Mouse (Mus musculus): ENCODE results near the gene Kcnj16. TPM values are rescaled to one million over a fixed set of nuclear protein-coding genes. Genes with fewer than 3 reads are reported as not detected.

Kcnj16 gene
- polyA plus RNA-seq, 1 experiment: 0.14 TPM

GRCm38 (mm10) chr11:111009471-111009870 is 41.6 kb downstream of the Kcnj16 start:
- TF ChIP-seq POLR2A (IDR thresholded peaks at IDR 0.05; ENCODE audit: low read depth, low read length) (no peak), CTCF (IDR thresholded peaks at IDR 0.05; ENCODE audit: extremely low read depth, insufficient read length, insufficient replicate concordance, low read depth, low read length) (no peak)
- H3K36me3 ChIP-seq (ENCODE audit: control insufficient read depth, insufficient read depth, low read length): no peaks in the 10 kb centered on the region
- no peaks in the 10 kb centered on the region for H3K27me3 ChIP-seq (ENCODE audit: control insufficient read depth, insufficient read depth, low read length)
- no peak overlapping the region for H3K27ac ChIP-seq (ENCODE audit: insufficient read depth, low read depth, low read length)
- H3K4me1 ChIP-seq (ENCODE audit: control insufficient read depth, insufficient read depth, insufficient read length, low read length): no peaks in the 10 kb centered on the region
- 64% methylated on average over 3 of the region's 3 CpGs for WGBS
- no peak overlapping the region for H3K4me3 ChIP-seq (ENCODE audit: low read depth, low read length)

DNA sequence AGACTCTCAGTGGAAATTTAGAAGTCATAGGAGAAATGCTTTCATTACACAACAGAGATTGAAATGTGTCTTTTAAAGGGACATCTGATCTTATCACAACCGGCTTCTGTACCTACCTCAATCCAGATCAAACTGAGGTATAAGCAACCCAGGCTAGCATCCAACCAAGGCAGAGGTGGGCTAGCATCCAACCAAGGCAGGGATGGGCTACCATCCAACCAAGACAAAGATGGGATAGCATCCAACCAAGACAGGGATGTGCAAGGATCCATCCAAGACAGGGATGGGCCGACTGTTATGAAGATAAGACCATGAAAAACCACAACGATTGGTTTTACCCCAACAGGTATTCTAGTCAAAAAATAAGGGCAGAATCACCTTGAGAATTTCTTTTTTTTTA is 48.4 kb downstream of the Kcnj16 start:
- Histone ChIP-seq H3K36me3 (ENCODE audit: control insufficient read depth, insufficient read depth, low read length) (no peaks in the 10 kb centered on the region), H3K27ac (ENCODE audit: insufficient read depth, low read depth, low read length) (no peak overlapping the region), H3K4me1 (ENCODE audit: control insufficient read depth, insufficient read depth, insufficient read length, low read length) (no peaks in the 10 kb centered on the region), H3K4me3 (ENCODE audit: low read depth, low read length) (no peak overlapping the region), H3K27me3 (ENCODE audit: control insufficient read depth, insufficient read depth, low read length) (no peaks in the 10 kb centered on the region)
- WGBS: 92% methylated on average over 3 of the region's 3 CpGs
- TF ChIP-seq CTCF (IDR thresholded peaks at IDR 0.05; ENCODE audit: extremely low read depth, insufficient read length, insufficient replicate concordance, low read depth, low read length) (no peak), POLR2A (IDR thresholded peaks at IDR 0.05; ENCODE audit: low read depth, low read length) (no peak)

DNA sequence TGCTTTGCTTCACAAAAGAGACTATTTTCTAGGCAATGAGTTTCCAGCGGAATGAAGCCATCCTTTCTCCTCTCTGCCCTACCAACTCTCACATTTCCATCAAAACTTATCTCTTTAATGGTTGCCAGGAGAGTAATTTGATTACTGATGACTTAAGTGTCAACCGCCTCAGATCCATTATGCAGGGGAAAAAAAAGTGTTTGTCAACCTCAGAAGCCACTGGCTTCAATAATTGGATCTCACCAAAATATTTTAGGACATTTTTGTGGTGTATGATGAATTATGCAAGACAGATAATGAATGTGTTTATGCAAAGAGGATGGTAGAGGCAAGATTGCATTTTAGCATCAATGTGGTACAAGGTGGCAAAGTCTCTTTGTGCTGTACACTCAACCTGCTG is 52.4 kb downstream of the Kcnj16 start:
- Histone ChIP-seq H3K4me3 (ENCODE audit: low read depth, low read length) (no peak overlapping the region), H3K36me3 (ENCODE audit: control insufficient read depth, insufficient read depth, low read length) (no peaks in the 10 kb centered on the region), H3K27ac (ENCODE audit: insufficient read depth, low read depth, low read length) (no peak overlapping the region), H3K27me3 (ENCODE audit: control insufficient read depth, insufficient read depth, low read length) (no peaks in the 10 kb centered on the region), H3K4me1 (ENCODE audit: control insufficient read depth, insufficient read depth, insufficient read length, low read length) (no peaks in the 10 kb centered on the region)
- WGBS: 47% methylated on average over 2 of the region's 2 CpGs
- TF ChIP-seq POLR2A (IDR thresholded peaks at IDR 0.05; ENCODE audit: low read depth, low read length) (no peak), CTCF (IDR thresholded peaks at IDR 0.05; ENCODE audit: extremely low read depth, insufficient read length, insufficient replicate concordance, low read depth, low read length) (no peak)

GRCm38 (mm10) chr11:111022681-111023281 is 54.9 kb downstream of the Kcnj16 start:
- H3K27ac ChIP-seq (ENCODE audit: insufficient read depth, low read depth, low read length): no peak overlapping the region
- WGBS: 72% methylated on average over 8 of the region's 8 CpGs
- H3K4me3 ChIP-seq (ENCODE audit: low read depth, low read length): no peak overlapping the region

GRCm38 (mm10) chr11:111042175-111042574 is 74.3 kb downstream of the Kcnj16 start:
- H3K4me3 ChIP-seq (ENCODE audit: low read depth, low read length): no peak overlapping the region
- H3K27me3 ChIP-seq (ENCODE audit: control insufficient read depth, insufficient read depth, low read length): no peaks in the 10 kb centered on the region
- H3K4me1 ChIP-seq (ENCODE audit: control insufficient read depth, insufficient read depth, insufficient read length, low read length): no peaks in the 10 kb centered on the region
- H3K36me3 ChIP-seq (ENCODE audit: control insufficient read depth, insufficient read depth, low read length): no peaks in the 10 kb centered on the region
- WGBS: 38% methylated on average over 5 of the region's 5 CpGs
- no peak overlapping the region for H3K27ac ChIP-seq (ENCODE audit: insufficient read depth, low read depth, low read length)
- no peak for TF ChIP-seq POLR2A (IDR thresholded peaks at IDR 0.05; ENCODE audit: low read depth, low read length)
- peak; percentile 16; the same call in 1 of the 2 replicates for TF ChIP-seq CTCF (IDR thresholded peaks at IDR 0.05; ENCODE audit: extremely low read depth, insufficient read length, insufficient replicate concordance, low read depth, low read length)

More at GRCm38 (mm10) chr11:111022681-111023281, 54.9 kb downstream of the Kcnj16 start:
- no peak for TF ChIP-seq CTCF (IDR thresholded peaks at IDR 0.05; ENCODE audit: extremely low read depth, insufficient read length, insufficient replicate concordance, low read depth, low read length)
- TF ChIP-seq POLR2A (IDR thresholded peaks at IDR 0.05; ENCODE audit: low read depth, low read length): no peak
- H3K4me1 ChIP-seq (ENCODE audit: control insufficient read depth, insufficient read depth, insufficient read length, low read length): no peaks in the 10 kb centered on the region
- no peaks in the 10 kb centered on the region for H3K27me3 ChIP-seq (ENCODE audit: control insufficient read depth, insufficient read depth, low read length)
- no peaks in the 10 kb centered on the region for H3K36me3 ChIP-seq (ENCODE audit: control insufficient read depth, insufficient read depth, low read length)

- Histone ChIP-seq H3K36me3 (ENCODE audit: control insufficient read depth, insufficient read depth, low read length) (no peaks in the 10 kb centered on the region), H3K27me3 (ENCODE audit: control insufficient read depth, insufficient read depth, low read length) (no peaks in the 10 kb centered on the region), H3K27ac (ENCODE audit: insufficient read depth, low read depth, low read length) (no peak overlapping the region), H3K4me3 (ENCODE audit: low read depth, low read length) (no peak overlapping the region), H3K4me1 (ENCODE audit: control insufficient read depth, insufficient read depth, insufficient read length, low read length) (no peaks in the 10 kb centered on the region)
- WGBS: 88% methylated on average over 4 of the region's 4 CpGs
- TF ChIP-seq POLR2A (IDR thresholded peaks at IDR 0.05; ENCODE audit: low read depth, low read length): no peak
These were observed 75.5 kb downstream of the Kcnj16 start for GRCm38 (mm10) chr11:111043298-111043697.

GRCm38 (mm10) chr11:111054252-111054651 is 86.4 kb downstream of the Kcnj16 start:
- TF ChIP-seq CTCF (IDR thresholded peaks at IDR 0.05; ENCODE audit: extremely low read depth, insufficient read length, insufficient replicate concordance, low read depth, low read length): no peak
- TF ChIP-seq POLR2A (IDR thresholded peaks at IDR 0.05; ENCODE audit: low read depth, low read length): no peak
- no peak overlapping the region for H3K4me3 ChIP-seq (ENCODE audit: low read depth, low read length)
- H3K36me3 ChIP-seq (ENCODE audit: control insufficient read depth, insufficient read depth, low read length): no peaks in the 10 kb centered on the region
- WGBS: 80% methylated on average over 3 of the region's 3 CpGs
- no peaks in the 10 kb centered on the region for H3K4me1 ChIP-seq (ENCODE audit: control insufficient read depth, insufficient read depth, insufficient read length, low read length)
- no peak overlapping the region for H3K27ac ChIP-seq (ENCODE audit: insufficient read depth, low read depth, low read length)
- H3K27me3 ChIP-seq (ENCODE audit: control insufficient read depth, insufficient read depth, low read length): no peaks in the 10 kb centered on the region
